Mouse (Mus musculus) liver, embryonic 14.5 days (tissue): Measurements from ENCODE around the gene Zdhhc7. TPM values are rescaled to one million over a fixed set of nuclear protein-coding genes. Genes with fewer than 3 reads are reported as not detected.

Experiments used
- ATAC-seq: fragments of 200-750 bp; cut with Nextera tagmentation; 2 replicates; pipeline ENCODE4 v1.8.0; 2017; ENCODE audit warnings: moderate number of reproducible peaks, mild to moderate bottlenecking, moderate library complexity; ENCODE audit not compliant: insufficient read depth
- DNase-seq, 3 experiments: peaks; one replicate each; pipeline ENCODE4 v3.0.0-alpha.2; 2012 to 2013; ENCODE audit warnings: low read depth in 3 of 3, low spot score in 3 of 3
- H3K27ac ChIP-seq: fragments of 300-500 bp; sonication (generic); 2 replicates; pipeline ENCODE4 v1.5.1; 2014; ENCODE audit warnings: moderate library complexity, mild to moderate bottlenecking, control low read depth, inconsistent platforms
- H3K27me3 ChIP-seq: fragments of 300-500 bp; sonication (generic); 2 replicates; pipeline ENCODE4 v1.6.1; 2014; ENCODE audit warnings: mild to moderate bottlenecking, low read length, moderate library complexity; ENCODE audit not compliant: control insufficient read depth, insufficient read depth
- H3K36me3 ChIP-seq: fragments of 300-500 bp; sonication (generic); replicated peaks from 2 replicates; pipeline ENCODE4 v1.6.1; 2014; ENCODE audit warnings: low read depth; ENCODE audit not compliant: control insufficient read depth, insufficient read depth
- H3K4me1 ChIP-seq, 2 experiments: fragments of 200-500 bp in 1 of 2; fragments of 300-500 bp in 1 of 2; sonication (generic) in 1 of 2; replicated peaks; 2 replicates each; pipeline ENCODE4 v1.6.1; 2012 to 2014; ENCODE audit warnings: antibody characterized with exemption in 1 of 2, inconsistent platforms in 1 of 2, low read length in 1 of 2; ENCODE audit not compliant: control insufficient read depth in 2 of 2, insufficient read depth in 2 of 2
- H3K4me2 ChIP-seq: fragments of 300-500 bp; sonication (generic); 2 replicates; pipeline ENCODE4 v1.6.1; 2014; ENCODE audit warnings: low read depth, mild to moderate bottlenecking, control low read depth, moderate library complexity
- H3K4me3 ChIP-seq, 2 experiments: fragments of 200-500 bp in 1 of 2; fragments of 300-500 bp in 1 of 2; sonication (generic) in 1 of 2; 2 replicates each; pipeline ENCODE4 v1.5.1; 2012 to 2014; ENCODE audit warnings: low read depth in 2 of 2, low read length in 2 of 2, mild to moderate bottlenecking in 2 of 2, control low read depth in 1 of 2, inconsistent platforms in 1 of 2, moderate library complexity in 1 of 2; ENCODE audit not compliant: insufficient read depth in 1 of 2
- H3K9ac ChIP-seq: fragments of 300-500 bp; sonication (generic); replicated peaks from 2 replicates; pipeline ENCODE4 v1.6.1; 2014; ENCODE audit warnings: mild to moderate bottlenecking, control low read depth, moderate library complexity
- H3K9me3 ChIP-seq: fragments of 300-500 bp; sonication (generic); 2 replicates; pipeline ENCODE4 v1.6.1; 2016; ENCODE audit warnings: low read length, mixed read lengths; ENCODE audit not compliant: control insufficient read depth
- CTCF ChIP-seq: IDR thresholded peaks from 2 replicates; pipeline ENCODE4 v1.5.1; 2016; ENCODE audit warnings: antibody characterized with exemption, low read depth, control low read depth
- EP300 ChIP-seq: IDR thresholded peaks from 2 replicates; pipeline ENCODE4 v1.6.1; 2016; ENCODE audit warnings: antibody characterized with exemption, low read depth
- WGBS: fragments of 180-500 bp; shearing (Covaris S2); extraction: QIAGEN DNeasy Blood & Tissue Kit; methylation state at CpG from one replicate; pipeline ENCODE4 v1.1.7; 2014; ENCODE audit not compliant: insufficient replicate concordance; 5-methylcytosine and 5-hydroxymethylcytosine counted together
- polyA plus RNA-seq, 2 experiments: library from polyadenylated mRNA; depleted of rRNA in 1 of 2; stranded (reverse) in 1 of 2; unstranded in 1 of 2; fragments of >200 nt; fragmentation: Nextera tagmentation in 1 of 2; extraction: Ambion mirVana in 1 of 2; gene quantifications; 2 replicates each; pipeline versions ENCODE4 v1.2.1 to v1.2.3; 2012 to 2014

Zdhhc7 gene
- polyA plus RNA-seq, 2 experiments = 9.2 to 12.2 TPM

DNA sequence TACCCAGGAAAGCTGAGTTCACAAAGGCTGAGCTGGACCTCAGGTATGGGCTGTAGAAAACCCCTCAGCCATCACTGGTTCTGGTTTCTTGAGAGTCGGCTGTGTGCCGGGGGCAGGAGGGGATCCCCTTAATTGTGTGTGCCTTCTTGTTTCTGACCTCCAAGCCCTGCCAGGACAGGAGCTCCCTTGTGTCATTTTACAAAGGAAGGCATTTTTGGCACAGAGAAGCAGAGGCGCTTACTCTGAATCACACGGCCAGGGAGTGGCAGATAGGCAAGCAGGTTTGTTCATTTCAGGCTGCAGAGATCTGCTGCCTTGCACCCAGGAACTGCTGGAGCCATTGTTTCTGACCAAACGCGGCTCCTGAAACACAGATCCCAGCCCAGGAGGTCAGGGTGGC is 25.9 kb downstream of the Zdhhc7 start:
- 60% methylated on average over 6 of the region's 6 CpGs for WGBS

DNA sequence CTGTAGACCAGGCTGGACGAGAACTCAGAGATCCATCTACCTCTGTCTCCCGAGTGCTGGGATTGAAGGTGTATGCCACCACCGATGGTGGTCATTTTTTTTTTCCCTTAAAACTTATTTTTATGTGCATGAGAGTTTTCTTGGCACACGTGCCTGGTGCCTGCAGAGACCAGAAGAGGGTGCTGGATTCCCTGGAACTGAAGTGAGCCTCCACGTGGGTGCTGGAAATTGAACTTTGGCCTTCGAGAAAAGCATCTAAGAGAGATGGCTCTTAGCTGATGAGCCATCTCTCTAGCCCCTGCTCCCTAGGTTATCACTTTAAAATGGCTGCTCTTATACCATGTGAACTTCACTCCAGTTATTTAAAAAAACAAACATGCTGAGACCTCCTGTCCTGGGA is 26.8 kb downstream of the Zdhhc7 start:
- Histone ChIP-seq H3K4me2 (no peak overlapping the region), H3K4me3 (no peak overlapping the region), H3K9me3 (no peaks in the 10 kb centered on the region), H3K27ac (no peak overlapping the region), H3K27me3 (no peaks in the 10 kb centered on the region), H3K4me1 (no peaks in the 10 kb centered on the region), H3K9ac (no peak overlapping the region), H3K36me3 (no peaks in the 10 kb centered on the region)
- 45% methylated on average over 6 of the region's 6 CpGs for WGBS
- TF ChIP-seq CTCF (no peak), EP300 (no peak)
- DNase-seq (no peak), ATAC-seq (no peak)

More for the DNA sequence above, 25.9 kb downstream of the Zdhhc7 start:
- TF ChIP-seq CTCF (no peak), EP300 (no peak)
- no peak for DNase-seq
- H3K4me2 ChIP-seq = no peak overlapping the region
- H3K4me1 ChIP-seq = no peaks in the 10 kb centered on the region
- no peaks in the 10 kb centered on the region for H3K36me3 ChIP-seq
- H3K4me3 ChIP-seq = no peak overlapping the region
- H3K27me3 ChIP-seq = no peaks in the 10 kb centered on the region
- no peaks in the 10 kb centered on the region for H3K9me3 ChIP-seq
- no peak for ATAC-seq
- no peak overlapping the region for H3K27ac ChIP-seq
- no peak overlapping the region for H3K9ac ChIP-seq

DNA sequence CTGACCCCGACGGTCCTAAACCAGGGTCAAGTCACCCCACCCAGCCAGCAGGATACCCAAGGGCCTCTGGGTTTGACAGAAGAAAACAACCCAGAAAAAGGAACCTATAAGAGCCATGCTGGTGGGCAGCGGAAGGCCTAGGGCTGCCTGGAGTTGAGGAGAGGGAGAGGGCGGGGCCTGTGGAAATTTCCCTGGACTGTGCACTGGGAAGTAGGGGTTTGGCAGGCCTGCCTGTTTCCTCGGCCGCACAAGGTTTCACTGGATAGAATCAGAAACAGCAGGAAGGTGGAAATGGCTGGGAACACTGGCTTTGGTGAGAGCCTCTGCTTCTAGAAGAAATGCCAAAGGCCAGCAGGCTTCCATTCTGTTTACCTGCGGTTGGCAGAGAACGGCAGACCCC is 28.5 kb downstream of the Zdhhc7 start:
- Histone ChIP-seq H3K27ac (no peak overlapping the region), H3K27me3 (no peaks in the 10 kb centered on the region), H3K4me3 (no peak overlapping the region), H3K36me3 (no peaks in the 10 kb centered on the region), H3K4me1 (no peaks in the 10 kb centered on the region), H3K9ac (no peak overlapping the region), H3K4me2 (no peak overlapping the region), H3K9me3 (no peaks in the 10 kb centered on the region)
- ATAC-seq (no peak), DNase-seq (no peak)
- WGBS = 73% methylated on average over 8 of the region's 8 CpGs
- TF ChIP-seq EP300 = no peak
- TF ChIP-seq CTCF = no peak

DNA sequence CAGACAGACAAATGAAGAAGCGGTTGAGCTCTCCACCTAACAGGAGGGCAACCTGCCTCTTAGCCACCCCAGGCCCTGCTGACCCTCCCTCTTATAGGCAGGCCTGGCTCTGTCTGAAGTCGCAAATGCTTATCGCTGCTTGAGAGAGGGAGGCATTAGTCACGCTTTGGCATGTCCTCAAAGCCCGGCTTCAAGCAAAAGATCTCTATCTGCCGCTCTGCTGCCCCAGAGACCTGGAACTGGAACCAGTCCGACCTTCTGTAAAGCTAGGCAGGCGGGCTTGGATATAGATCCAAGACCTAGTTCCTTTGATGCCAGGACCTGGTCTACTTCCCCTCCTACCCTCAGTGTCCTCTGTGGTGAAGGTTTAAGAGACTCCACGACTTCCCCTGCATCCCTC is 29.0 kb downstream of the Zdhhc7 start:
- no peaks in the 10 kb centered on the region for H3K9me3 ChIP-seq
- H3K27ac ChIP-seq = no peak overlapping the region
- ATAC-seq (no peak), DNase-seq (no peak)
- H3K9ac ChIP-seq = no peak overlapping the region
- H3K27me3 ChIP-seq = no peaks in the 10 kb centered on the region
- H3K36me3 ChIP-seq = no peaks in the 10 kb centered on the region
- no peak overlapping the region for H3K4me3 ChIP-seq
- H3K4me1 ChIP-seq = no peaks in the 10 kb centered on the region
- TF ChIP-seq CTCF (no peak), EP300 (no peak)
- 65% methylated on average over 9 of the region's 9 CpGs for WGBS
- H3K4me2 ChIP-seq = no peak overlapping the region

DNA sequence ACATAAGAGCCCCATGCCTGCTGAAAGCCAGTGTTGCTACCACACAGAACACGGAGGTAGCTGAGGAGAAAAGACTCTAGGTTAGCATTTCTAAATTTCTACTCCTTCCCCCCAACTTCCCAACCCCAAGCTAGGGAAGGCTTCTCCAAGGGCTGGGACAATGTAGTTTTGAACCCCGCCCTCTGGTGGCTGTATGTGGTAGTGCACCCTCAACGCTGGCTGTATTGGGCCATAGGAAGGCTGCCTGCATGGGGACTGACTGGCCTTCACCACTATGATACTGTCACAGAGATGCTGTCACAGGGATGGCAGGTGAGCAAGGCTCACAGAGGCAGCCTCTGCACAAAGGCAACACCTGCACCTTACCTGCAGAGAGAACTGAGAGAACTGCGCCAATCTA is 29.6 kb downstream of the Zdhhc7 start:
- WGBS = 25% methylated on average over 4 of the region's 4 CpGs
- ATAC-seq (no peak), DNase-seq (peak; percentile 32 to 36 (median 35))
- Histone ChIP-seq H3K9me3 (no peaks in the 10 kb centered on the region), H3K27ac (no peak overlapping the region), H3K27me3 (no peaks in the 10 kb centered on the region), H3K4me3 (no peak overlapping the region), H3K36me3 (no peaks in the 10 kb centered on the region), H3K9ac (no peak overlapping the region), H3K4me2 (no peak overlapping the region), H3K4me1 (no peaks in the 10 kb centered on the region)
- no peak for TF ChIP-seq EP300
- TF ChIP-seq CTCF = peak; percentile 98
